Mouse (Mus musculus): ENCODE results near the gene Pgm5. TPM values are rescaled to one million over a fixed set of nuclear protein-coding genes. Genes with fewer than 3 reads are reported as not detected.

Gene Pgm5
- polyA plus RNA-seq, 1 experiment from 2014 or later: 2.9 TPM

DNA sequence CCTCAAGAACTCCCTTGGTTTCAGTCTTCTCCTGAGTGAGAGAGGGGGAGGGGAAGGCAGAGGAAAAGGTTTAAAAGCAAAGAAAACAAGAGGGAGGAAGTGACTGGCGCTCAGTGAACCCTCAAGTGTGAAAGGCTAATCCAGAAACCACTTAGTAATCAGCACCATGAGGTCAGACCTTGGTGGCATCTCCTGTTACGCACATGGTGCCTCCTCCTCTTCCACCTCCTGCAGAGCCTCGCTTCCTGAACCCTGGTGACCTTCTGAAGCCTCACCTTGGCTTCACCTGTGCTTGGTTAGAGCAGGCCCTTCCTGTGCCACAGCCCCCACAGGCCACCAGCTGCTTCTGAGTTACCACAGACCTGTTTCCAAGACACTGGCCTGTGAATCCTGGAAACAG lies 190.1 kb downstream of the Pgm5 start:
- no peak overlapping the region for H3K4me2 ChIP-seq
- H3K36me3 ChIP-seq (ENCODE audit: insufficient read depth): no peaks in the 10 kb centered on the region
- no peak for TF ChIP-seq CTCF (IDR thresholded peaks at IDR 0.05; ENCODE audit: low read depth)
- no peaks in the 10 kb centered on the region for H3K9me3 ChIP-seq (ENCODE audit: low read depth, low read length)
- H3K4me1 ChIP-seq (ENCODE audit: insufficient read depth): 0 out of 2 replicates have a peak, but pooled peaks cover 3% of the 10 kb centered on the region
- WGBS: 62% methylated on average over 3 of the region's 3 CpGs
- DNase-seq (peak; percentile 16), ATAC-seq (ENCODE audit: insufficient read depth) (no peak)
- no peak overlapping the region for H3K9ac ChIP-seq
- peak overlapping the region; percentile 38; the same call in 1 of the 2 replicates for H3K27ac ChIP-seq (ENCODE audit: low read depth)
- H3K4me3 ChIP-seq (ENCODE audit: low read depth, low read length): no peak overlapping the region
- H3K27me3 ChIP-seq (ENCODE audit: insufficient read depth, low read length): no peaks in the 10 kb centered on the region

DNA sequence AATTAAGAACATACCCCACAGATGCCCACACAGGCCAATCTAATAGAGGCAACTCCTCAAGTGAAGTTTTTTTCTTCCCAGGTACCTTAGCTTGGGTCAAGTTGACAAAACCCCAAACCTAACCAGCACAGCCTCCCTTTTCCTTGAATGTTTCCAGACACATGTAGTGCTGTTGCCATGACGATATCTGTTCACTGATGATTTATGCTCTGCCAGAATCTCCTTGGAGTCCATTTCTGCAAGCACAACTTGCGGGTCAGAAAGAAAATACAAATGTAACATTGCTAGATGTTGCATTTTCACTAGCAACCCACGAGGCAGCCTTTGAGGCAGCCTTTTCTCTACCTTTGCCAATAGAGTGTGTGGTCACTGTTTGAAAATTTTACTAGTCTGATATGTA lies 194.1 kb downstream of the Pgm5 start:
- no peaks in the 10 kb centered on the region for H3K9me3 ChIP-seq (ENCODE audit: low read depth, low read length)
- H3K27ac ChIP-seq (ENCODE audit: low read depth): no peak overlapping the region
- H3K4me2 ChIP-seq: no peak overlapping the region
- WGBS: 69% methylated on average over 3 of the region's 3 CpGs
- ATAC-seq (ENCODE audit: insufficient read depth) (no peak), DNase-seq (no peak)
- TF ChIP-seq CTCF (IDR thresholded peaks at IDR 0.05; ENCODE audit: low read depth): no peak
- H3K4me3 ChIP-seq (ENCODE audit: low read depth, low read length): no peak overlapping the region
- no peaks in the 10 kb centered on the region for H3K27me3 ChIP-seq (ENCODE audit: insufficient read depth, low read length)
- H3K36me3 ChIP-seq (ENCODE audit: insufficient read depth): no peaks in the 10 kb centered on the region
- 0 out of 2 replicates have a peak, but pooled peaks cover 3% of the 10 kb centered on the region for H3K4me1 ChIP-seq (ENCODE audit: insufficient read depth)
- no peak overlapping the region for H3K9ac ChIP-seq

- Histone ChIP-seq H3K9me3 (ENCODE audit: low read depth, low read length) (no peaks in the 10 kb centered on the region), H3K9ac (no peak overlapping the region), H3K4me3 (ENCODE audit: low read depth, low read length) (no peak overlapping the region), H3K4me1 (ENCODE audit: insufficient read depth) (no peaks in the 10 kb centered on the region), H3K4me2 (no peak overlapping the region), H3K27ac (ENCODE audit: low read depth) (no peak overlapping the region), H3K27me3 (ENCODE audit: insufficient read depth, low read length) (no peaks in the 10 kb centered on the region), H3K36me3 (ENCODE audit: insufficient read depth) (no peaks in the 10 kb centered on the region)
- WGBS: 73% methylated on average over 11 of the region's 11 CpGs
- ATAC-seq (ENCODE audit: insufficient read depth) (no peak), DNase-seq (no peak)
- no peak for TF ChIP-seq CTCF (IDR thresholded peaks at IDR 0.05; ENCODE audit: low read depth)
Measured at GRCm38 (mm10) chr19:24665771-24666170, 195.9 kb downstream of the Pgm5 start.

GRCm38 (mm10) chr19:24662346-24662745 lies 199.3 kb downstream of the Pgm5 start:
- TF ChIP-seq CTCF (IDR thresholded peaks at IDR 0.05; ENCODE audit: low read depth): no peak
- Histone ChIP-seq H3K27ac (ENCODE audit: low read depth) (no peak overlapping the region), H3K9ac (no peak overlapping the region), H3K27me3 (ENCODE audit: insufficient read depth, low read length) (no peaks in the 10 kb centered on the region), H3K4me2 (no peak overlapping the region), H3K36me3 (ENCODE audit: insufficient read depth) (no peaks in the 10 kb centered on the region), H3K4me3 (ENCODE audit: low read depth, low read length) (no peak overlapping the region), H3K4me1 (ENCODE audit: insufficient read depth) (no peaks in the 10 kb centered on the region), H3K9me3 (ENCODE audit: low read depth, low read length) (no peaks in the 10 kb centered on the region)
- 93% methylated on average over 2 of the region's 2 CpGs for WGBS
- ATAC-seq (ENCODE audit: insufficient read depth) (no peak), DNase-seq (no peak)

DNA sequence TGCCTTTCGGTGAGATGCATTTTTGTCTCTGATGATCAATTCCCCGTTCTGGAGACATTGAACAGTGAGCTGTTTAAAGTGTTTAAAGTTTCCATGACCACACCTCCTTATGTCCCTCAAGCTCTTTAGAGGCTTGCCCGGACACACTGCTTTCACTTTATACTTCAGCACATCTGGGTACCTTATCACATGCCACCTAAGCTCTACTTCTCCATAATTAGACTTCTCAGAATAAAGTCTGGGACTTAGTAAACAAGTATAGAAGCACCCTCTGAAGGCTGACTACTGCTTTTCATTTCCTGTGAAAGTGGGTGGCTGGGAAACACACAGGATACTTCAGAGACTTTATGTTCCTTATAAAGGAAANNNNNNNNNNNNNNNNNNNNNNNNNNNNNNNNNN lies 204.7 kb downstream of the Pgm5 start:
- no peaks in the 10 kb centered on the region for H3K27me3 ChIP-seq (ENCODE audit: insufficient read depth, low read length)
- H3K9me3 ChIP-seq (ENCODE audit: low read depth, low read length): no peaks in the 10 kb centered on the region
- DNase-seq: no peak
- no peak overlapping the region for H3K9ac ChIP-seq
- H3K4me2 ChIP-seq: no peak overlapping the region
- ATAC-seq (ENCODE audit: insufficient read depth): no peak
- H3K27ac ChIP-seq (ENCODE audit: low read depth): no peak overlapping the region
- no peak overlapping the region for H3K4me3 ChIP-seq (ENCODE audit: low read depth, low read length)
- H3K4me1 ChIP-seq (ENCODE audit: insufficient read depth): peaks cover 9% of the 10 kb centered on the region; the same call in 1 of the 2 replicates
- TF ChIP-seq CTCF (IDR thresholded peaks at IDR 0.05; ENCODE audit: low read depth): no peak
- no peaks in the 10 kb centered on the region for H3K36me3 ChIP-seq (ENCODE audit: insufficient read depth)
- 51% methylated on average over 3 of the region's 3 CpGs for WGBS

DNA sequence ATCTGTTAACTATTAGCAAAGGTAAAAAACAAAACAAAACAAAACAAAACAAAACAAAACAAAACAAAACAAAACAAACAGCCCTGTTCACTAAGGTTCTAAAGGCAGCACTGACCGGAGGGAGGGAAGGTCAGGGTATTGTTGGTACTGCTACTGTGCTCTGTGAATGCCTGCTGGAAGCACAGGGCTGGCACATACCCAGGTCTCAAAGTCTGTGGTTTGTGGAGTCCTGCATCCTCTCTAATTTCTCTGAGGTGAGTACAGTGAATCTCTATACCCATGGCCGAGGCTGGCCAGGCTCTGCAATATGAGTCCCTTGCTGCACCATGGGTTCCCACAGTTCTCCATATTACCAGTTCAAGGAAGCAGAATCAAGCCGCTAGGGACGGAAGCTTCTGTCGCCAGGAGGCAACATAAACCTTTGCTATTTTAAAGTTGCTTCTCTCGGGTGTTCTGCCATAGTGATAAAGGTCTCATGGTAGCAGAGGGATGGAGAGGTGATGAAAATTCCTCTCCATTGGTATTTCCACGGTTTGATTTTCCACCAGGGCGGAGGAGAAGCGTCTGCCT lies 208.3 kb downstream of the Pgm5 start:
- DNase-seq: no peak
- Histone ChIP-seq H3K27ac (ENCODE audit: low read depth) (no peak overlapping the region), H3K9ac (no peak overlapping the region), H3K9me3 (ENCODE audit: low read depth, low read length) (no peaks in the 10 kb centered on the region), H3K27me3 (ENCODE audit: insufficient read depth, low read length) (no peaks in the 10 kb centered on the region), H3K4me1 (ENCODE audit: insufficient read depth) (peaks cover 9% of the 10 kb centered on the region; the same call in 1 of the 2 replicates), H3K4me2 (no peak overlapping the region), H3K36me3 (ENCODE audit: insufficient read depth) (no peaks in the 10 kb centered on the region), H3K4me3 (ENCODE audit: low read depth, low read length) (no peak overlapping the region)
- TF ChIP-seq CTCF (IDR thresholded peaks at IDR 0.05; ENCODE audit: low read depth): 0 out of 2 replicates have a peak, but pooled peaks have one; percentile 11
- WGBS: 34% methylated on average over 9 of the region's 9 CpGs
- no peak for ATAC-seq (ENCODE audit: insufficient read depth)

DNA sequence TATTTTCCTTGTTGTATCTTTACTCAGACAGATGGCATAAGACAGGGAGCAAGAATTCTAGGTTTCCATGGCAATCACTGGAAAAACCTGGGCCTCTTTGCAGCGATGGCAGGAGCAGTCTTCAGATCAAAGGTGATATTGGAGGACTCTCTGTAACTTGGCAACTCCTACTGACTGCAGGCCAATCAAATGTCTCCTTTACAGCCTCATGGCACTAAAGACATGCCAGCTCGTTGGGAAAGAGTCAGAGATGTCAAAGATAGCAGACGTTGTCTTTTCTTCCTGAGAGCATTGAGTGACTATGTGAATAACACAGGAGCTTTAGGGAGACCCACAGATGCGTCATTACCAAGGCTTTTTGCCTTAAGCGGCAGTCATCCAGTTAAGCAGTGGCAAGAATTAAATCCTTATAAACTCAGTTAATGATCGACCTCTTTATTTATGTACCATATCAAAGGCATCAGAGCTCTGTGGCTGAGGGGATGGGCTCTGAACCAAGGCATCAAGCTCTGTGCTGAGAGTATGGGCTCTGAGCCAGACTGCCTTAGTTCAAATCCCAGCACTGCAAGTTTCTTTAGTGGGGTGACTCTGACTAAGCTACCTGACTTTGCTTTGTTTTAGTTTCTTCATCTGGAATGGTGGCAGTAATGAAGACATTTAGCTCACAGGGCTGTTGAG lies 209.2 kb downstream of the Pgm5 start:
- 30% methylated on average over 6 of the region's 6 CpGs for WGBS
- Histone ChIP-seq H3K4me2 (no peak overlapping the region), H3K4me1 (ENCODE audit: insufficient read depth) (peaks cover 9% of the 10 kb centered on the region; the same call in 1 of the 2 replicates), H3K4me3 (ENCODE audit: low read depth, low read length) (no peak overlapping the region), H3K27ac (ENCODE audit: low read depth) (no peak overlapping the region), H3K9me3 (ENCODE audit: low read depth, low read length) (no peaks in the 10 kb centered on the region), H3K27me3 (ENCODE audit: insufficient read depth, low read length) (no peaks in the 10 kb centered on the region), H3K36me3 (ENCODE audit: insufficient read depth) (no peaks in the 10 kb centered on the region), H3K9ac (no peak overlapping the region)
- no peak for ATAC-seq (ENCODE audit: insufficient read depth)
- DNase-seq: no peak
- no peak for TF ChIP-seq CTCF (IDR thresholded peaks at IDR 0.05; ENCODE audit: low read depth)
